Mouse (Mus musculus): ENCODE measurements around the gene Krtap4-7. TPM values are rescaled to one million over a fixed set of nuclear protein-coding genes. Genes with fewer than 3 reads are reported as not detected.
"Not testable (repeated sequence)": the region's sequence is repeated elsewhere in the genome, so short reads cannot be mapped to it uniquely, and the experiment has no call there.

The Krtap4-7 gene
- polyA plus RNA-seq, 1 experiment from 2014 or later: not detected

DNA sequence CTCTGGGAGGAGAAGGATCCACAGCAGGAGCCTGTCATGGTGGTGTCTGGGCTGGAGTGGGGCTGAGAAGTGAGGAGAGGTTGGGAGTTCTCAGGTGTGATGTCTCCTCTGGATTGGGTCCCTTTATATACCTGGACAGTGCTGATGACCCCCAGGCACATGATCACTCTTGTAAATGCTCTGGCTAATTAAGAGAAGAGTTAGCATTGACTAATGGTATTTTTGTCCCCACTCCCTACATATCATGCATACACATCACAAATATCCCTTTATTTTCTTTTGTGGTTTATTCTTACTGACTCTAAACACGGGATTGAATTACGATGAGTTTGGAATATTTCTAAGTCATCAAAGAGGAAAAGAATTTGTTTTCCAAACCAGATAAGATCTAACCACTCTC, 23.6 kb downstream of the Krtap4-7 start, which contains the start of gene Gm11562:
Gene Gm11562 (minus strand): TSS at position 101 of the 400 bp plus-strand sequence.
- no peaks in the 10 kb centered on the region for H3K36me3 ChIP-seq (ENCODE audit: control insufficient read depth, insufficient read depth, low read length)
- no peak for DNase-seq (ENCODE audit: low spot score)
- no peaks in the 10 kb centered on the region for H3K27me3 ChIP-seq (ENCODE audit: control insufficient read depth, insufficient read depth, low read length)
- no peak within 1 kb of the TSS for H3K9ac ChIP-seq (ENCODE audit: low read length)
- no peak within 1 kb of the TSS for H3K27ac ChIP-seq (replicated peaks; ENCODE audit: low read depth, low read length)
- H3K9me3 ChIP-seq (ENCODE audit: control insufficient read depth, low read length): no peaks in the 10 kb centered on the region
- no peak for ATAC-seq (ENCODE audit: insufficient number of reproducible peaks, low FRiP score, low TSS enrichment, low read depth)
- no peak within 1 kb of the TSS for H3K4me2 ChIP-seq (ENCODE audit: low read depth, severe bottlenecking)
- H3K4me3 ChIP-seq (ENCODE audit: low read depth, low read length): no peak within 1 kb of the TSS
- 85% methylated on average over 2 of the region's 2 CpGs for WGBS
- H3K4me1 ChIP-seq (ENCODE audit: control insufficient read depth, insufficient read depth, low read length): no peaks in the 10 kb centered on the region

DNA sequence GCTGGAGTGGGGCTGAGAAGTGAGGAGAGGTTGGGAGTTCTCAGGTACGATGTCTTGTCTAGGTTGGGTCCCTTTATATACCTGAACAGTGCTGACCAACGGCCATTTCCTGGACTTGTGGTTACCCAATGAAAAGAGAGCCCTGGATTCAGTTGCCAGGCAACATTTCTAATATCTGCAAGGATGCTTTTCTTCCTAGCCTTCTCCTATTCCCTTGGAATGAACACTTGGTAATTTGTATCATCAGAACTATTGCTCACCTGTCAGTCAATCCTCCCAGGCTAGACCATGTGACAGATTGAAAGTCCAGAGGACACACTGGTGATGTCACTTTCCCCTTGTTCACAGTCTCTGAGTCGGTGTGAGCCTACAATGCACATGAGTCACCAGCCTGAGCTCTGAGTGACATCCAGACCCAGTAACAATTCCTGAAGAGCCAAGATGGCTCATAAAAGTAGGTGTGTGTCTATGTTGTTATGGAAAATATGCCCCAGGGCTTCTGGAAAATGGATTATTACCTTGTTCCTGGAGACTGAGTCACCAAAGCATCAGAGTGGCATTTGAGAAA, 29.0 kb downstream of the Krtap4-7 start, which contains the start of gene Krtap2-4:
Gene Krtap2-4 (minus strand): TSS at position 51 of the 568 bp plus-strand sequence.
- Histone ChIP-seq H3K9ac (ENCODE audit: low read length) (no peak within 1 kb of the TSS), H3K4me1 (ENCODE audit: control insufficient read depth, insufficient read depth, low read length) (no peaks in the 10 kb centered on the region), H3K36me3 (ENCODE audit: control insufficient read depth, insufficient read depth, low read length) (no peaks in the 10 kb centered on the region), H3K4me3 (ENCODE audit: low read depth, low read length) (no peak within 1 kb of the TSS), H3K9me3 (ENCODE audit: control insufficient read depth, low read length) (no peaks in the 10 kb centered on the region), H3K4me2 (ENCODE audit: low read depth, severe bottlenecking) (no peak within 1 kb of the TSS), H3K27me3 (ENCODE audit: control insufficient read depth, insufficient read depth, low read length) (no peaks in the 10 kb centered on the region), H3K27ac (replicated peaks; ENCODE audit: low read depth, low read length) (no peak within 1 kb of the TSS)
- ATAC-seq (ENCODE audit: insufficient number of reproducible peaks, low FRiP score, low TSS enrichment, low read depth) (no peak), DNase-seq (ENCODE audit: low spot score) (no peak)
- 81% methylated on average over 3 of the region's 3 CpGs for WGBS

DNA sequence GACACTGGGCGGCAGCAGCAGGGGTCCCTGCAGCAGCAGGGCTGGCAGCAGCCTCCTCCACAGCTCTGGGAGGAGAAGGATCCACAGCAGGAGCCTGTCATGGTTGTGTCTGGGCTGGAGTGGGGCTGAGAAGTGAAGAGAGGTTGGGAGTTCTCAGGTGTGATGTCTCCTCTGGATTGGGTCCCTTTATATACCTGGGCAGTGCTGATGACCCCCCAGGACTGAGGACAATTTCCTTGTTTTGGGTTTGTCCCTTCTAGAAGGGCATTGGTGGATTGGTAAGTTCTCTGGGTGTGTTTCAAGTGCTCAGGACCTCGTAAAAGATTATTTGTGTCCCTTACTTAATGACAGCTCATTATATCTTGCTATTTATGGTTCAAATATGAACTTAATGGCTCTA, 33.8 kb downstream of the Krtap4-7 start, which contains the start of gene Gm11937:
Gene Gm11937 (minus strand): TSS at position 101 of the 400 bp plus-strand sequence.
- not testable (repeated sequence) for H3K27me3 ChIP-seq (ENCODE audit: control insufficient read depth, insufficient read depth, low read length); DNase-seq (ENCODE audit: low spot score); H3K9ac ChIP-seq (ENCODE audit: low read length); H3K9me3 ChIP-seq (ENCODE audit: control insufficient read depth, low read length); H3K4me2 ChIP-seq (ENCODE audit: low read depth, severe bottlenecking); H3K36me3 ChIP-seq (ENCODE audit: control insufficient read depth, insufficient read depth, low read length); H3K4me3 ChIP-seq (ENCODE audit: low read depth, low read length); ATAC-seq (ENCODE audit: insufficient number of reproducible peaks, low FRiP score, low TSS enrichment, low read depth); H3K4me1 ChIP-seq (ENCODE audit: control insufficient read depth, insufficient read depth, low read length); H3K27ac ChIP-seq (replicated peaks; ENCODE audit: low read depth, low read length)
- WGBS: 54% methylated on average over 1 of the region's 2 CpGs

DNA sequence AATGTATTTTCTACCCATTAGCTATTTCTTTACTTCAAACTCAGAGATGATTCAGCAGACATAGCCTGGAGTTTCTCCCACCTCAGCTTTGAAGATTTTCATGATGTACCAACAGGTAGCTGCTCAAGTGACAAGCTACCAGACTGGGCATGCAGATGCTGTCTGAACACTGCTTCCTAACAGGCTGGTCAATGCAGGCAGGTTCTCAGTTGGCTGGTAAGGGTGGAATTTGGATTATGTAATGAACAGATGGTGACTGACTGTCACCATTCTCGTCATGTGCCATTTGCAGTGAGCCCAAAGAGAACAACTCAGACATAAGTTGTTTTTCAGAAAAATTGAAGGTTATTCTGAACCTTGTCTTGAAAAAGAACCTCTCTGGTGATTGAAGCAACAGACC, 34.8 kb downstream of the Krtap4-7 start:
- no peak overlapping the region for H3K27ac ChIP-seq (replicated peaks; ENCODE audit: low read depth, low read length)
- H3K4me1 ChIP-seq (ENCODE audit: control insufficient read depth, insufficient read depth, low read length): no peaks in the 10 kb centered on the region
- no peaks in the 10 kb centered on the region for H3K36me3 ChIP-seq (ENCODE audit: control insufficient read depth, insufficient read depth, low read length)
- 70% methylated on average over 1 of the region's 1 CpGs for WGBS
- H3K9ac ChIP-seq (ENCODE audit: low read length): no peak overlapping the region
- no peaks in the 10 kb centered on the region for H3K9me3 ChIP-seq (ENCODE audit: control insufficient read depth, low read length)
- no peak for DNase-seq (ENCODE audit: low spot score)
- no peaks in the 10 kb centered on the region for H3K27me3 ChIP-seq (ENCODE audit: control insufficient read depth, insufficient read depth, low read length)
- H3K4me2 ChIP-seq (ENCODE audit: low read depth, severe bottlenecking): no peak overlapping the region
- H3K4me3 ChIP-seq (ENCODE audit: low read depth, low read length): no peak overlapping the region
- no peak for ATAC-seq (ENCODE audit: insufficient number of reproducible peaks, low FRiP score, low TSS enrichment, low read depth)

DNA sequence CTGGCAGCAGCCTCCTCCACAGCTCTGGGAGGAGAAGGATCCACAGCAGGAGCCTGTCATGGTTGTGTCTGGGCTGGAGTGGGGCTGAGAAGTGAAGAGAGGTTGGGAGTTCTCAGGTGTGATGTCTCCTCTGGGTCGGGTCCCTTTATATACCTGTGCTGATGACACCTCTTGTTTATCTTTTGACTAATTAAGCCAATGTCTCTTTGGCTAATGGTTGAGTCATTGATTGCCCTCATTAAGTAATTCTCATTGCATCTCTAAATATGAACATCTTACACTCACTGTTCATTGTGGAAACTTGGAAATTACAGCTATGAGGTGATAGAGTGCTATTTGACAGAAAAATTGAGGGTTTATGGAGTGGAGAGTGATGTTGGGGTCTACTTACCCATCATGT, 40.7 kb downstream of the Krtap4-7 start, which contains the start of gene Gm11938:
Gene Gm11938 (minus strand): TSS at position 101 of the 400 bp plus-strand sequence.
- WGBS: 45% methylated on average over 1 of the region's 1 CpGs
- DNase-seq (ENCODE audit: low spot score); H3K4me3 ChIP-seq (ENCODE audit: low read depth, low read length); H3K4me1 ChIP-seq (ENCODE audit: control insufficient read depth, insufficient read depth, low read length); H3K36me3 ChIP-seq (ENCODE audit: control insufficient read depth, insufficient read depth, low read length); H3K9me3 ChIP-seq (ENCODE audit: control insufficient read depth, low read length); ATAC-seq (ENCODE audit: insufficient number of reproducible peaks, low FRiP score, low TSS enrichment, low read depth); H3K4me2 ChIP-seq (ENCODE audit: low read depth, severe bottlenecking); H3K9ac ChIP-seq (ENCODE audit: low read length); H3K27ac ChIP-seq (replicated peaks; ENCODE audit: low read depth, low read length); H3K27me3 ChIP-seq (ENCODE audit: control insufficient read depth, insufficient read depth, low read length): not testable (repeated sequence)

DNA sequence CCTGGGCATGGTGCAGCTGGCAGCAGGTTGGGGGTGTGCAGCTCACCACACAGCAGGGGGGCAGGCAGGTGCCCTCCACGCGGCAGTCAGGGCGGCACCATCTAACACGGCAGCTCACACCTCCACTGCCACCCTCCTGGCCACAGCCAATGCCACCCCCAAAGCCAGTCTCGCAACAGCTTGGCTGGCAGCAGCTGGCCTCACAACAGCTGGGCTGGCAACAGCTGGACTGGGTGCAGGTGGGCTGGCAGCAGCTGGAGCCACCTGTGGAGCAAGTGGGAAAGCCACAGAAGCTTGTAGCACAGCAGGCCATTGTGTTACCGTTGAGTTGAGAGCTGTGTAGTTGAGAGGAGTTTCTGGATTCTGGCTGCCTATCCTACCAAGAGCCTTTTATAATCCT, 46.1 kb downstream of the Krtap4-7 start, which contains the start of gene Krtap9-3:
Gene Krtap9-3 (minus strand): TSS at position 364 of the 400 bp plus-strand sequence.
- not testable (repeated sequence) for ATAC-seq (ENCODE audit: insufficient number of reproducible peaks, low FRiP score, low TSS enrichment, low read depth); DNase-seq (ENCODE audit: low spot score)
- WGBS: 80% methylated on average over 3 of the region's 6 CpGs

More for the DNA sequence above, 46.1 kb downstream of the Krtap4-7 start, which contains the start of gene Krtap9-3:
- not testable (repeated sequence) for H3K4me3 ChIP-seq (ENCODE audit: low read depth, low read length); H3K27me3 ChIP-seq (ENCODE audit: control insufficient read depth, insufficient read depth, low read length); H3K9ac ChIP-seq (ENCODE audit: low read length); H3K9me3 ChIP-seq (ENCODE audit: control insufficient read depth, low read length); H3K36me3 ChIP-seq (ENCODE audit: control insufficient read depth, insufficient read depth, low read length); H3K4me2 ChIP-seq (ENCODE audit: low read depth, severe bottlenecking); H3K27ac ChIP-seq (replicated peaks; ENCODE audit: low read depth, low read length); H3K4me1 ChIP-seq (ENCODE audit: control insufficient read depth, insufficient read depth, low read length)

Other genes starting within 250 kb of the Krtap4-7 start
- not detected in 2 replicates for gene Krt12, start 221.8 kb downstream of the Krtap4-7 start, polyA plus RNA-seq (2014; fragmentation: Nextera tagmentation; extraction: Ambion mirVana)
- 0.32 and 0.44 TPM in 2 replicates for gene Krt20, start 205.9 kb downstream of the Krtap4-7 start, polyA plus RNA-seq (2014; fragmentation: Nextera tagmentation; extraction: Ambion mirVana)
- 0.24 and 0.35 TPM in 2 replicates for gene Krt23, start 151.0 kb downstream of the Krtap4-7 start, polyA plus RNA-seq (2014; fragmentation: Nextera tagmentation; extraction: Ambion mirVana)
- 0.12 TPM in 1 of 2 replicates, not detected in the other for gene Krt39, start 122.8 kb downstream of the Krtap4-7 start, polyA plus RNA-seq (2014; fragmentation: Nextera tagmentation; extraction: Ambion mirVana)
- gene Krt40, start 100.9 kb downstream of the Krtap4-7 start, polyA plus RNA-seq (2014; fragmentation: Nextera tagmentation; extraction: Ambion mirVana): not detected in 2 replicates
- not detected in 2 replicates for gene Krtap3-3, start 93.2 kb downstream of the Krtap4-7 start, polyA plus RNA-seq (2014; fragmentation: Nextera tagmentation; extraction: Ambion mirVana)
- gene Krtap3-2, start 87.2 kb downstream of the Krtap4-7 start, polyA plus RNA-seq (2014; fragmentation: Nextera tagmentation; extraction: Ambion mirVana): not detected in 2 replicates
- gene Gm11939, start 84.6 kb downstream of the Krtap4-7 start, polyA plus RNA-seq (2014; fragmentation: Nextera tagmentation; extraction: Ambion mirVana): not detected in 2 replicates
- not detected in 2 replicates for gene Krtap3-1, start 77.5 kb downstream of the Krtap4-7 start, polyA plus RNA-seq (2014; fragmentation: Nextera tagmentation; extraction: Ambion mirVana)
- gene Krtap1-5, start 63.1 kb downstream of the Krtap4-7 start, polyA plus RNA-seq (2014; fragmentation: Nextera tagmentation; extraction: Ambion mirVana): not detected in 2 replicates
- gene Krtap1-4, start 60.4 kb downstream of the Krtap4-7 start, polyA plus RNA-seq (2014; fragmentation: Nextera tagmentation; extraction: Ambion mirVana): not detected in 2 replicates
- gene Krtap1-3, start 52.8 kb downstream of the Krtap4-7 start, polyA plus RNA-seq (2014; fragmentation: Nextera tagmentation; extraction: Ambion mirVana): not detected in 2 replicates
- not detected in 2 replicates for gene Krtap9-3, start 46.0 kb downstream of the Krtap4-7 start, polyA plus RNA-seq (2014; fragmentation: Nextera tagmentation; extraction: Ambion mirVana)
- gene Gm11938, start 40.8 kb downstream of the Krtap4-7 start, polyA plus RNA-seq (2014; fragmentation: Nextera tagmentation; extraction: Ambion mirVana): not detected in 2 replicates
- not detected in 2 replicates for gene Gm11937, start 33.9 kb downstream of the Krtap4-7 start, polyA plus RNA-seq (2014; fragmentation: Nextera tagmentation; extraction: Ambion mirVana)
- gene Krtap2-4, start 29.2 kb downstream of the Krtap4-7 start, polyA plus RNA-seq (2014; fragmentation: Nextera tagmentation; extraction: Ambion mirVana): not detected in 2 replicates
- not detected in 2 replicates for gene Gm11562, start 23.7 kb downstream of the Krtap4-7 start, polyA plus RNA-seq (2014; fragmentation: Nextera tagmentation; extraction: Ambion mirVana)
- not detected in 2 replicates for gene Krtap4-1, start 15.9 kb downstream of the Krtap4-7 start, polyA plus RNA-seq (2014; fragmentation: Nextera tagmentation; extraction: Ambion mirVana)
- not detected in 2 replicates for gene Krtap4-2, start 9.0 kb downstream of the Krtap4-7 start, polyA plus RNA-seq (2014; fragmentation: Nextera tagmentation; extraction: Ambion mirVana)
- gene Gm11555, start 6.1 kb upstream of the Krtap4-7 start, polyA plus RNA-seq (2014; fragmentation: Nextera tagmentation; extraction: Ambion mirVana): not detected in 2 replicates
- not detected in 2 replicates for gene Gm11563, start 14.9 kb upstream of the Krtap4-7 start, polyA plus RNA-seq (2014; fragmentation: Nextera tagmentation; extraction: Ambion mirVana)
- gene Krtap4-6, start 21.9 kb upstream of the Krtap4-7 start, polyA plus RNA-seq (2014; fragmentation: Nextera tagmentation; extraction: Ambion mirVana): not detected in 2 replicates
- gene Gm14190, start 46.7 kb upstream of the Krtap4-7 start, polyA plus RNA-seq (2014; fragmentation: Nextera tagmentation; extraction: Ambion mirVana): not detected in 2 replicates
- not detected in 2 replicates for gene Gm14180, start 90.2 kb upstream of the Krtap4-7 start, polyA plus RNA-seq (2014; fragmentation: Nextera tagmentation; extraction: Ambion mirVana)
- gene Gm11595, start 128.8 kb upstream of the Krtap4-7 start, polyA plus RNA-seq (2014; fragmentation: Nextera tagmentation; extraction: Ambion mirVana): not detected in 2 replicates
- gene Krtap4-8, start 136.6 kb upstream of the Krtap4-7 start, polyA plus RNA-seq (2014; fragmentation: Nextera tagmentation; extraction: Ambion mirVana): not detected in 2 replicates
- not detected in 2 replicates for gene Krtap4-9, start 141.1 kb upstream of the Krtap4-7 start, polyA plus RNA-seq (2014; fragmentation: Nextera tagmentation; extraction: Ambion mirVana)
- not detected in 2 replicates for gene Gm11596, start 149.4 kb upstream of the Krtap4-7 start, polyA plus RNA-seq (2014; fragmentation: Nextera tagmentation; extraction: Ambion mirVana)
- gene Gm11569, start 154.8 kb upstream of the Krtap4-7 start, polyA plus RNA-seq (2014; fragmentation: Nextera tagmentation; extraction: Ambion mirVana): not detected in 2 replicates
- gene Gm11554, start 160.4 kb upstream of the Krtap4-7 start, polyA plus RNA-seq (2014; fragmentation: Nextera tagmentation; extraction: Ambion mirVana): not detected in 2 replicates
- gene Krtap4-13, start 165.8 kb upstream of the Krtap4-7 start, polyA plus RNA-seq (2014; fragmentation: Nextera tagmentation; extraction: Ambion mirVana): not detected in 2 replicates
- gene Gm11564, start 171.6 kb upstream of the Krtap4-7 start, polyA plus RNA-seq (2014; fragmentation: Nextera tagmentation; extraction: Ambion mirVana): not detected in 2 replicates
- not detected in 2 replicates for gene 2300003K06Rik, start 194.0 kb upstream of the Krtap4-7 start, polyA plus RNA-seq (2014; fragmentation: Nextera tagmentation; extraction: Ambion mirVana)
- not detected in 2 replicates for gene Krtap4-16, start 207.5 kb upstream of the Krtap4-7 start, polyA plus RNA-seq (2014; fragmentation: Nextera tagmentation; extraction: Ambion mirVana)
- not detected in 2 replicates for gene Gm11568, start 213.8 kb upstream of the Krtap4-7 start, polyA plus RNA-seq (2014; fragmentation: Nextera tagmentation; extraction: Ambion mirVana)
- gene Gm11559, start 220.4 kb upstream of the Krtap4-7 start, polyA plus RNA-seq (2014; fragmentation: Nextera tagmentation; extraction: Ambion mirVana): not detected in 2 replicates
- gene Krtap9-1, start 229.3 kb upstream of the Krtap4-7 start, polyA plus RNA-seq (2014; fragmentation: Nextera tagmentation; extraction: Ambion mirVana): not detected in 2 replicates
- not detected in 2 replicates for gene Gm11567, start 235.1 kb upstream of the Krtap4-7 start, polyA plus RNA-seq (2014; fragmentation: Nextera tagmentation; extraction: Ambion mirVana)

Measured in limb, embryonic 11.5 days (tissue).